Mouse (Mus musculus): ENCODE results near the gene Tgfb3.
A peak's percentile ranks its signal among the peaks of the same experiment; 100 is the strongest.

The Tgfb3 gene

GRCm38 (mm10) chr12:86078176-86078552 is 677 bp downstream of the Tgfb3 start:
- DNase-seq, result peak in 1 of 2 experiments; percentile 14

DNA sequence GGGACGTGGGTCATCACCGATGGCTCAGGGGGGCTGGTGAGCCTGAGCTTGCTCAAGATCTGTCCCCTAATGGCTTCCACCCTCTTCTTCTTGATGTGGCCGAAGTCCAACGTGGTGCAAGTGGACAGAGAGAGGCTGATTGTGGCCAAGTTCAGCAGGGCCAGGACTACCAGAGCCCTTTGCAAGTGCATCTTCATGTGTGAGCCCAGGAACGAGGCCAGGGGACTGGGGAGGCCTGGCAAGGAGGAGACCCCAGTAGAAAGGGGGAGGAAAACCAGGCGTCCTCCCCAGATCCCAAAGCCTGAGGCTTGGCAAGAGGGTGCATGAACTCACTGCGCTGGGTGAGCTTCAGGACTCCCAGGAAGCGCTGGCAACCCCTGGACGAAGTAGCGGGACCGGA is 1.1 kb downstream of the Tgfb3 start:
- no peak for DNase-seq

DNA sequence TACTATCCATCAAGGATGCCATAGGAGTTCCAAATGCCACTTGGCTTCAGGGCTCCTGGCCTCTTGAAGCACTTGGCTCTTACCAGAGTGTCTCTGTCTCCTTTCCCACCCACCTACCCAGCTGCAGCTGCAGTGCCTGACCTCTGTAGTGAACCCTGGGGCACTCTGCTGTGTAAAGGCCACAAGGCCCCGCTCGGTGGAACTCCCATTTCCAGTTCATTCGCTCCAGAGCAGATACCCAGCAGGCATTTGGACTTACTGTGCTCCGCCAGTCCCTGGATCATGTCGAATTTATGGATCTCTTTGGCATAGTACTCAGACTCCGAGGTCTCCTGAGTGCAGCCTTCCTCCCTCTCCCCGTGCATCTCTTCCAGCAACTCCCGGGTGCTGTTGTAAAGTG is 1.5 kb downstream of the Tgfb3 start:
- peak in 1 of 2 experiments; percentile 13 for DNase-seq

DNA sequence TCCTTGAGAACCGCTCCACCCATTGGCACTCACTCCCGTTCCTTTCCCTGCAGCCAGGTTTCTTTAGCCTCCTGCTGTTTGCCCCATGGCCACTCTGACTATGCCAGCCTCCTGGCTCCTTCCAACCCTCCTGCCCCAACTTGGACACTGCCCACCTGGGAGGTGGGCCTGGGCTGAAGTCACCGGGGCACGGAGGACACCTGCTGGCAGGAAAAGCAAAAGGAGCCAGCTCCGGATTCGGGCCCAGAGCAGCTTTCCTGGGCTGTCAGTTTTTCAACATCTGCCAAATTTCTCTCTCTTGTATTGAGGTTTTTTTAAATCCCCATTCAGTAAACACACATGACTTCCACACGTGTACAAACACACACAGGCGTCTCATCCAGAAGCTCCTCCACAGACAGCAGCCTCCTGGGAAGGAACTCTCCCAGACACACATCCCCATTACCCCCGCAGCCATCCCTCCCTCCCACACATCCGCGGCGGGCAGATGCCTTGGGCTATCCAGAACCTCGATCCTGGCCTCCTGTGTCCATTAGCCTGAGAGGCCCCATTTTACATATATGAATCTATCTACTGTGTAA is 2.4 kb downstream of the Tgfb3 start:
- DNase-seq, result peak; percentile 45 to 51

- no peak for DNase-seq
Observed at GRCm38 (mm10) chr12:86075358-86075757, 3.5 kb downstream of the Tgfb3 start.

DNA sequence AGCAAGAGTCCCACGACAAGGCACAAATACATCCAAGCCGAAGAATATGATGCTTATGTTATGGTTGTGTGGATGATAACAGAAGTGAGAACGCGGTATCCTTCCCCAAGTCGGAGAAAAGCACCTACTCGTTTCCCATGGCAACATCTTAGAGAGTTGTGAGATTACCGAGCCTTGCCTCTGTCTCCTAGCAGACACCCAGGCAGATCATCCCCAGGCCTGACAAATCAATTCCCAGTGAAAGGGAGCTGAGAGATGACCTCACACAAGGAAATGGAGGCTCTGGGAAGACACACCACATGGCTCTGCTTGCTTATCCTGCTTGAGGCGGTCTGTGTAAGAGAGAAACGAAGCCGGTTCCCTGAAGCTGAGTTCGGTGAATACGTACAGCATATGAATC is 4.2 kb downstream of the Tgfb3 start:
- DNase-seq, result no peak

DNA sequence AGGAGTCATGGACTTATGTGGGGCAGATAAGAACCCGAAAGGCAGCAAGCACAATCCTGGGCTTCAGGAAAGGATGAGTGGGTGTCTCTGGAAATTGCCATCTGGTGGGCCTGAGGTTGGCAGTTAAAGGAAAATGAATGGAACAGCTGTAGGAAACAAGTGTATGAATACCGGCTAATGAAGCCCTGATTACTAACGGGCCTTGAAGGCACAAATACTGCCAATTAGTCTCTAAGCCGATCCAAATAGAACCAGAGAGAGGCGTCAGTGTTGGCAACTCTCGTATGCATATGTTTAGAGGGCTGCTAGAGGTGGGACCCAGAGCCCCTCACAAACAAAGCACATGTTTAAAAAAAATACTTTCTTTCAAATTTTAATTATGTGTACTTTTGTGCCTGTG is 7.4 kb downstream of the Tgfb3 start:
- DNase-seq, result no peak

GRCm38 (mm10) chr12:86064796-86065195 is 14.0 kb downstream of the Tgfb3 start:
- no peak for DNase-seq

- DNase-seq, result no peak
Observed at GRCm38 (mm10) chr12:86059341-86059740, 19.5 kb downstream of the Tgfb3 start.

- no peak for DNase-seq
Observed at GRCm38 (mm10) chr12:86057516-86057915, 21.3 kb downstream of the Tgfb3 start.

DNA sequence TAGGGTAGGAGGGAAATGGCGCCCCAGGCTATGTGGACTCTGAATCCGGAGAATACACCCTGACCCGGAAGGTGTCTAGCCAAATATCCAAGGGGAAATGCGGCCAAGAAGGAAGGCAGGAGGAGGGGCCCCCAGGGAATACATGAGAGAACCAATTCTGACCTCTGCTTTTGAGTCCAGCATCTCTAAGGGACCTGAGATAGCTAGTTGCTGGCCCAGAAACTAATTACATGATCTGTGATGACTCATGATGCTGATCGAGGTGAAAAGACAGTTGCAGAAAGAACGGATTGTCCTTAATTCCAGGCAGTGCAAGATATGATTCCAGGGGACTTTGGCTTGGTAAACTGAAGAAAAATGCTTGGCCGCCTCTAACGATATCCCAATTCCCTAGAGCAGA is 21.9 kb downstream of the Tgfb3 start:
- no peak for DNase-seq

GRCm38 (mm10) chr12:86055306-86055705 is 23.5 kb downstream of the Tgfb3 start:
- no peak for DNase-seq

- DNase-seq, result no peak
Observed at GRCm38 (mm10) chr12:86051477-86051876, 27.4 kb downstream of the Tgfb3 start.

GRCm38 (mm10) chr12:86049813-86050212 is 29.0 kb downstream of the Tgfb3 start:
- DNase-seq, result no peak

GRCm38 (mm10) chr12:86047376-86047775 is 31.5 kb downstream of the Tgfb3 start:
- no peak for DNase-seq

- no peak for DNase-seq
Observed at GRCm38 (mm10) chr12:86046776-86047175, 32.1 kb downstream of the Tgfb3 start.

DNA sequence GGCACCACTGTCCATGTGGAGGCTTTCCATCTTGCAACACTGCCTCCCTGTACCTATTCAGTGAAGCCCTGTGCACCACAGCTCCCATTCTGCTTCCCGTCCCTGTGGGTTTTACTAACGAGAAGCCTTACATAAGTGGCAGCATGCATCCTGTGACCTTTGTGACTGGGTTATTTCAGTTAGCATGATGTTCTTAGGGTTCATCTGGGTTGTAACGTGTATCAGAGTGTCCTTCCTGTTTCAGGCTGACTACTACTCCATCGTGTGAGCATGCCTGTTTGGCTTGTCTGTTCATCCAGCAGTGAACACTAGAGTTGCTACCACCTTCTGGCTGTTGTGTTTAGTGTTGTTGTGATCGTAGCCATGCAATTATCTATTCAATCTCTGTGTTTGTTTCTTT is 32.7 kb downstream of the Tgfb3 start:
- peak; percentile 20 to 29 for DNase-seq

GRCm38 (mm10) chr12:86039751-86040150 is 39.1 kb downstream of the Tgfb3 start:
- DNase-seq, result no peak

DNA sequence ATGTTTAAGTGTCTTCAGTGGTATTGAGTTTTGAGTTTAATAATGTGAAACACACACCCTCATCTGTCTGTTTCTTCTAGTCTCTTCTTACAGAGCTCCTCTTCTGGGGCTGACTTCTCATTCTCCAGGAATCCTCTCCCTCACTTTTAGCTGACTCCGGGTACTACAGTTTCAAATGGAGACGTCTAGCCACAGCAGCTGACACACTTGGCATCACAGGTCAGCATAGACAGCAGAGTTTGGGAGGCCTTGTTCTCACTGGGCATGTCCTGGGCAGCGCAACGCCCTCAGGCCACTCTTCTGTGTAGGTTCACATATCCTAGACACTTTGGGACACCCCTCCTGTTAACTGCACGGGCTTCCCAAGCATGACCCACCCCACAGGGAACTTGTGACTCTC is 39.8 kb downstream of the Tgfb3 start:
- DNase-seq, result no peak

DNA sequence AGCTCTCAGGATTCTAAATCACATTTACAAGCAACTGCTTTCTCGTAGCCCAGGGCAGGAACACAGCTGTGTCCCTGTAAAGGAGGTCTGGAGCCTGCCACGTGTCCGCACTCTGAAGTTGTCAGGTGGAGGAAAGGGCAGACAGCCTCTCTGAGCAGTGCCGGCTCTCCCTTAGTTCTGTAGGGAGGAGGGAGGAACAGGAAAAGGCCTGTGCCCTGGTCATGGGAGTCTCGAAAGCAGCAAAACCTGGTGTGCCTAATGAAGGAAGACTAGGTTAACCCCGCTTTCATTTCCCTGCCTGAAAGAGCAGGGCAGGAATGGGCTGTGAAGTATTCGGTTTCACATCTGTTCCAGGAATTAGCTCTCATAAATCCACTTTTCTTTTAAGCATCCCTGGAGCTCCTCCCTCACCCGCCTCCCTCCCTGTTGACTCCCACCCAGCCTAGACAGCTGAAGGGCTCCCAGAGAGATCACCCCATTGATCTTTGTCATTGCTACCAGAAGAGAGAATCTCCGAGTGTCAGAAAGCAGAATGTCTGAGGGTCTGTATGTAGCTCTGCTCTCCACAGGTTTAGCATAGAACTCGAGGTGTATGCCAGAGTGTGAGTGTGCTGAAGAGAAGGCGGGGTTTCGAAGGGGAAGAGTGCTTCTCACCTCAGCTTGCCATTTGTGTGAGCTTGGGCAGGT is 41.5 kb downstream of the Tgfb3 start:
- peak; percentile 17 to 31 for DNase-seq

DNA sequence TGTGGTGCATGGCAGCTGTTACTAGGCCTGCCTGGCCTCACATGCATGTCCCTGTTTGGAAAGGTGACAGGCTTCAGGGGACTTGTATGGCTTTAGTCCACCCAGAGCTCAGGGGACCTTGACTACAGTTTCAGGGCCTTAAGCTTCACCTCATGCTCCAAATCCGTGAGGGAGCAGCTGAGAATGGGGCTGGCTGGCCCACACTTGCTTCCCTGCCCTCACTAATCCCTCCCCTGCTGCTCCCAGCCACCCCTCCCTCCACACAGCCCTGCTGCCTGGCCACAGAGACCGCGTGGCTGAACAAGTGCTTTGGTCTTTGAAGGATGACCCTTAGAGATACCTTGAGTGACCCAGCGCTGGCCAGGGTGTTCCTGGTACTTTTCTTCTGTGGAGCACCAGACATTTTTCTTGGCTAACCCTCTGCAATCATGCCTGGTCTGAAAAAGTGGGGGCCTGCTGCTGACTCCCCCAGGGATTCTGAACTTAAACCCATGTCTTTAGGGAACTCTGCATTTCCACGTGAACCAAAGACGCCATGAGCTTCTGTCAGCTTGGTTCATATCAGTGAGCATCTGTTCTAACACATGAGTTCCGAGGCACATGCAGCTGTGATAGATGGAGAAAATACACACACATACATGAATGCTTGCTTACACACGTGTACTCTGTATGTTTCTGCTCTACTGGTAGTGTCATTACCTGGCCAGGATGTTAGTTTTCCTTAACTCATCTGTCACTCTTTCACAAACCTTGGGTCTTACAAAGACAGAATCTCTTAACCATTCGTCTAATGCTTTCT is 42.3 kb downstream of the Tgfb3 start:
- no peak for DNase-seq

DNA sequence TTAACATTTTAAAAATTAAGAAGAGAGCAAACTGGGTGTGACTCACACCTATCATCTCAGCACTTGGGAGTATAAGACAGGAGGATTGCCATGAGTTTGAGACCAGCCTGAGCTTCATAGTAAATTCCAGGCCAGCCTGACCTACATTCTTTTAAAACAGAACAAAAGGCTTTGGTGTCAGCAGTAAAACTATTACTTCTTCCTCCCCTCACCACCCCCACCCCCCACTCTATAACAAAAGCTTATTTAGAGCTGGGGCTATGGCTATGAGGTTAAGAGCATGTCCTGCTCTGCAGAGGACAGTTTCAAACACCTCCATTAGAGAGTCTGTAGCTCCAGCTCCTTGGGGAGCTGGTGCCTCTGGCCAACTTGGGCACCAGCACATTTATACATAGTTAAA is 43.3 kb downstream of the Tgfb3 start:
- DNase-seq, result no peak

- DNase-seq, result no peak
Observed at GRCm38 (mm10) chr12:86030932-86031331, 47.9 kb downstream of the Tgfb3 start.

GRCm38 (mm10) chr12:86027747-86028146 is 51.1 kb downstream of the Tgfb3 start:
- DNase-seq, result no peak
